Mouse (Mus musculus) ES-E14 (cell line): ENCODE results near the gene Tmem104.

ENCODE experiments used
- CHD2 ChIP-seq: IDR thresholded peaks from 2 replicates; pipeline ENCODE4 v1.6.1; 2014; ENCODE audit warnings: mild to moderate bottlenecking, low read depth, low read length, inconsistent platforms
- HCFC1 ChIP-seq: IDR thresholded peaks from 2 replicates; pipeline ENCODE4 v1.6.1; 2012; ENCODE audit warnings: low read length, inconsistent platforms, borderline replicate concordance; ENCODE audit not compliant: insufficient read depth
- MAFK ChIP-seq: IDR thresholded peaks from 2 replicates; pipeline ENCODE4 v1.6.1; 2014; ENCODE audit warnings: mild to moderate bottlenecking, low read depth, low read length, inconsistent platforms; ENCODE audit not compliant: insufficient read depth
- ZC3H11A ChIP-seq: IDR thresholded peaks from 2 replicates; pipeline ENCODE4 v1.6.1; 2012; ENCODE audit warnings: low read depth, mild to moderate bottlenecking, inconsistent platforms, low read length, borderline replicate concordance
- ZNF384 ChIP-seq: IDR thresholded peaks from 2 replicates; pipeline ENCODE4 v1.6.1; 2012; ENCODE audit warnings: low read depth, low read length, inconsistent platforms

- no peak for TF ChIP-seq HCFC1
- no peak for TF ChIP-seq MAFK
- no peak for TF ChIP-seq ZC3H11A
- no peak for TF ChIP-seq ZNF384
- no peak for TF ChIP-seq CHD2
These were observed 25.6 kb upstream of the Tmem104 start for GRCm38 (mm10) chr11:115161578-115162204.
